Mouse (Mus musculus) fibroblast of lung, adult 2 months (primary cell): Measurements from ENCODE around the gene Crk.

Source experiments
- DNase-seq: peaks from one replicate; pipeline ENCODE4 v3.0.0-alpha.2; 2011; ENCODE audit warnings: low read depth

Crk gene

GRCm38 (mm10) chr11:75678747-75679438, at the start of gene Crk:
Gene Crk, plus strand, starts transcription at chr11:75679259.
- peak; percentile 93 for DNase-seq

DNA sequence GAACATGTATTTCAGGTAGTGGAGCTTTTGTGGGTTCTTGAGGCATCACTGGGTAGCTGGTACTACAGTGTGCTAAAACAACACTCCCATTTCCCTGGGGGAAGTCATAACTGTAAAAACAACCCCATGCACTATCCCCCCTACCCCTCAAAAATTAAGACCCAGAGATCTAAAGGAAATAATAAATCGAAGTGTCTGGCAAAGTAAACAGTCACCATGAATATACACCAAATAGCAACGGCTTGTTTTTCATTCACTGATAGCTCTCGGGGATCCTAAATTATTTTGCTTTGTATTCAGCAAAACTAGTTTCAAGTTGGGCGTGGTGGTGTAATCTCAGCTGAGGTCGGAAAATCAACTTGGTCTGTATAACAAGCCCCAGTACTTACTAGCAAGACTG, 49.0 kb upstream of the Crk start:
- DNase-seq: no peak

- DNase-seq: peak; percentile 98
Observed at GRCm38 (mm10) chr11:75630645-75631229, 48.3 kb upstream of the Crk start, which contains the start of gene Inpp5k. Gene Inpp5k, plus strand, starts transcription at chr11:75630988.

DNA sequence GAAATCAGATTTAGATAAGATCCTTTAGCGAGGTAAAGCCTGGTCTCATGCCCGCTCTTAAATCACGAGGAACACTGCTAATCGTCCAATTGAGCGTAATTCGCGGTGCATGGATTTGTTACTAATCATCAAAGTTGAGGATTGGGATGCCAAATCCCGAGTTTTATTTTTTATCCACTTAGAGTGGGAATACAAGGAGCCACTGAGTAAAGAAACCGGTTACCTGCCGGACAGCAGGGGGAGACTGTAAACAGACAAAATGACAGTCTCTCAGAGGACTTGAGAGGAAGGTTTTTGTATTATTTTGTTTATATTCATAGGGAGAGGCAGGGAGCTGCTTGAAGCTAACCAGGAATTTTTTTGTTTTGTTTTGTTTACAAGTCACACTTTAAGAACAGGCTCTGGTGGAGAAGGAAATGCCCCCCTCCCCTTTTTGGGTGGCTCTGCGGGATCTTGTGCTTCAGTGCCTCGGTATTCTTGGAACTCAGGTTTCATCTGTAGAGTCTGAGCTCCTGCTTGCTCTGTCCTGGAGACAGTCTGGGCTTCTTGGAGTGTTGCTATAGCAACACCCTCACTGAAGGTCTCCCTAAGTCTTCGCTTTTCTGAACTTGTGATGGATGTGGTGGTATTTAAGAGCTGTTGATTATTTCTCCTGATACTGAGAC, 47.4 kb upstream of the Crk start:
- DNase-seq: no peak

DNA sequence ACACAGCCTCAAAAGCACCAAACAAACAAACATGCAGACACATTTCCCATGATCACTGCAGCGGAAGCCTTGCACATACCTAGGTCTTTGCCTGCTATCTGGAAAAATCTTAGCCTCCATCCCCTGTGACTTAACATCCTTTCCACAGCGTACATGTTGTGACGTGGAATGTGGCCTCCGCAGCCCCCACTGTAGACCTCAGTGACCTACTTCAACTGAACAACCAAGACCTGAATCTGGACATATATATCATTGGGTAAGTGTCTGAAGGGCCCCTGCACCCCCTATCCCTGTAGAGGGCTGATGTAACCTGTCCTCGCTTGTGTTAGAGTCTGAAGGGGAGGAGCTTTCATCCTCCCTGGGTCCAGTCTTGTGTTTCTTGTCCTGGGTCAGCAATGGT, 46.1 kb upstream of the Crk start:
- no peak for DNase-seq

DNA sequence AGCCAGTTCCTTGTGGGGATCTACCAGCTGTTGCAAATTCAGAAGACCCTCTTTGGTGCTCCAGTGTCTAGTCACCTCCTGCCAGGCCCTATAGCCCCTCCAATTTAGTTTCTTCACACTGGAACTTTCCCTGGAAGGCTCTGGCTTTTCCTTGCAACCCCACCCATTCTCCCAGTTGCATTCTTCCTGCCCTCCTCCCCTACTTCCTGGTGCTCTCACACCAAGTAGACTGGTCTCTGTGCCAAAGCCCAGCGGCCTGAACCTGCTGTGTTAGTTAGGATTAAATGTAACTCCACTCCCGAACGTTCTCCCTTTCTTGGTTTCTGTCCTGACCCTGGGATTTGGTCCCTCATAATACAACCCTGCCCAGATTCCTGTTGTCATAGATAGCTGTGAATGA, 44.3 kb upstream of the Crk start:
- no peak for DNase-seq

DNA sequence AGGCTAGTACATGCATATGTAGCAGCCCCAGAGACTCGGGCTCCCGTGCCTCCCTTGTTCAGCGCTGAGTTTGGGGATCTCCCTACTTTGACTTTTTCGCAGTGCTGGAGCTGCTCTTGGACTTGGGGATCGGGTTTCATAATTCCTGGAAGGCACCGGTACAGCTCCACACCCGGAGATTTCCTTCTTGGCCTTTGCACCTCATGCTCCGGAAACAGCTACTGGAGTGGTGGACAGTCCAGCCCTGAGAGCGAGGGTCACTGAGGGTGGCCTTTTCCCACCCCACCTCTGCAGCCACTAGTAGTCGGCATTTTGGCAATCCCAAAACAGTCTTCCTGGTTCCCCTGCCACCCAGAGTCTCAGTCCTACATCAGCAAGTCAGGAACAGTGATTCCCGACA, 43.7 kb upstream of the Crk start:
- no peak for DNase-seq

GRCm38 (mm10) chr11:75643323-75643722, 35.7 kb upstream of the Crk start:
- DNase-seq: no peak

DNA sequence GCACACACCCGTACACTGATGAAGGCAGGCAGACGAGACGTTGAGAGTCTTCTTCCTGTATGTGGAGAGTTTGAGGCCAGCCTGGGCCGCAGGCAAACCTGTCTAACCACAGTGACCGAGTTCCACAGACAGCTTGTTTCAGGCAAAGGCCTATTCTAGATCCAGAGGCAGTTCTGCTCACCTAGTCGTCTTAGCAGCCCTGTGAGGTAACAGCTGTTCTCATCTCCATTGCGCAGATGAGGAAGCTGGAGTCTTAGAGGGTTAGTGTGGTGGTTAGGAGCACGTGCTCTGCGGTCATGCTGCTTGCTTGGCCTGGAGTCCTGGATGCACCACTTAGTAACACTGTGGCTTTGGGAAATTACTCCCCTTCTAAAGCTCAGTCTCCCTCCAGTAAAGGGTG, 34.4 kb upstream of the Crk start:
- DNase-seq: no peak

DNA sequence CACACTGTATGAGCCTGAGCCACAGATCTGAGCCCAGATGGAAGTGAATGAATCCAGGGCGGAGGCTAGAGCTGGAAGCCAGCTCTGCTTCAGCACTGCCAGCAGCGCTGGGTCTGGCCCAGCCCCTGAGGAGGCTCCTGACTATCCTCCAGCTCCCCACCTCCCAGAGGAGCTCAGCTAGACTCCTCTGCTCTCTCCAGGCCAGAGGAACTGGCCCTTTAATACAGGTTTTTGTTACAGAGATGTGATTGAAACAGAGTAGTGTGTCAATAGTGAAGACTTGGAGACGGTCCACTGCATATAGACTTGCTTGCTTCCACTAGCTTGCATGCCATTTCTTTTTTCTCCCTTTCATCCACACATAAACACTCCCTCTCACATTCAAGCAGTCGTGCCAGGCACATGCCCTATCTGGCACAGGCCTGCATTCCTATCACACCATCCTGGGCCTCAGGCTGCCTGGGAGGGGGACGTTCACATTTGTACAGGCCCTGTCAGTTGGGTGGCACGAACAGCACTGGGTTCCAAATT, 31.3 kb upstream of the Crk start:
- peak; percentile 34 for DNase-seq

- no peak for DNase-seq
Observed at GRCm38 (mm10) chr11:75649155-75649561, 29.9 kb upstream of the Crk start.

GRCm38 (mm10) chr11:75650311-75650710, 28.7 kb upstream of the Crk start, which contains the start of gene Myo1c:
Gene Myo1c, plus strand, starts transcription at chr11:75650504.
- no peak for DNase-seq

DNA sequence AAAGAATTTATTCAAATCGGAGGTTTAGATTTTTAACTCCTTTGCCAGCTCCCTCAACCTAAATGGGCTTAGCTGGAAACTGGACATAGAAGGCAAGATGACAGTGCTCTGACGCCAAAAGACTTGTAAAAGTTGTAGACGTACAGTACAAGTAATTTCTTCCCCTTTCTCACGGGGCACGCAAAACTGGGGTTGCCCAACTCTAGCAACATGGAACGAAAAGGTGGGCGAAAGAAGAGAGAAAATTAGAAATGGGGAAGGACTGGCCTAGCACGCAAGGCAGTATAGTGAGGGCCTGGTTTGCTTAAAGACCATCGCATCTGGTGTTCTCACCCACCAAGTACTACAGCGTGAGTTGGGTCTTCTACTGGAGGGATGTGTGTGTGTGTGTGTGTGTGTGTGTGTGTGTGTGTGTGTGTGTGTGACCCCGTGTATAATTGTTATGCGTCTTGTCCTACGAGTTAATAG, 28.1 kb upstream of the Crk start:
- DNase-seq: no peak

DNA sequence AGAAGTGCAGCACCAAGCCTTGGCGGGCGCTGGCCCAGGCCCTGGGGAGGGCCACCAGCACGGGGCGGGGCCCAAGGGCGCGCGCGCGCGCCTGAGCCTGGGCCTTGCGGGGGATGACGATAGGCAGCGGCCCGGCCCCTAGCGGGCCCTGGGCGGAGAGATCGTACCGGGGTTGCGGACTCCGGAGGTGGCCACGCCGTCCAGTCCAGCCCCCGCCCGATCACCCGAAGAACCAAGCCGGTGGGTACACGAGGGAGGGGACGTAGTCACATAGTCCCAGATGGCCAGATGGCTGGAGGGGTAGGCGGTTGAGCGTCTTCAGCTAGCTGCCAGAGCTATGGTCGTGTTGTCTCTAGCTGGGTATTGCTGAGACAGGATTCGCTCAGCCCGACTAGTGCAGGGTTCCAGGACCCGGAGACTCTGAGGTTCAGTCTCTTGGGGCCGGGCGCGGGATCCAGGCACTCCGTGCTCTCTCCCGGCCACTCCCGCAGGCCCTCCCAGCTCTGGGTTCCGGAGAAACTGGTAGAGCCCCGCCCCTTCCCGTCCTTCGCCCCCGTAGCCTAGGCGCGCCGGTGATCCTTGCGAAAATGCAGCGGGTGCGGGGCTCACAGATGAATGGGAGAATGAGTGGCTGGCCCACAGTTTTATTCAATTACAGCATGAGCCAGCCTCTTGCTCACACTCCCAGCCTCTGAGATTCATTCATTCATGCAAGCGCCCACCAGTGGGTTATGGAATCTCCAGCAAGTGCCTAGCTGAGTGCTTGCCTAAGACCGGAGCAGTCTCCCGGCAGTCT, 27.4 kb upstream of the Crk start:
- peak; percentile 33 for DNase-seq

- DNase-seq: no peak
Observed at GRCm38 (mm10) chr11:75652222-75652941, 26.7 kb upstream of the Crk start.

DNA sequence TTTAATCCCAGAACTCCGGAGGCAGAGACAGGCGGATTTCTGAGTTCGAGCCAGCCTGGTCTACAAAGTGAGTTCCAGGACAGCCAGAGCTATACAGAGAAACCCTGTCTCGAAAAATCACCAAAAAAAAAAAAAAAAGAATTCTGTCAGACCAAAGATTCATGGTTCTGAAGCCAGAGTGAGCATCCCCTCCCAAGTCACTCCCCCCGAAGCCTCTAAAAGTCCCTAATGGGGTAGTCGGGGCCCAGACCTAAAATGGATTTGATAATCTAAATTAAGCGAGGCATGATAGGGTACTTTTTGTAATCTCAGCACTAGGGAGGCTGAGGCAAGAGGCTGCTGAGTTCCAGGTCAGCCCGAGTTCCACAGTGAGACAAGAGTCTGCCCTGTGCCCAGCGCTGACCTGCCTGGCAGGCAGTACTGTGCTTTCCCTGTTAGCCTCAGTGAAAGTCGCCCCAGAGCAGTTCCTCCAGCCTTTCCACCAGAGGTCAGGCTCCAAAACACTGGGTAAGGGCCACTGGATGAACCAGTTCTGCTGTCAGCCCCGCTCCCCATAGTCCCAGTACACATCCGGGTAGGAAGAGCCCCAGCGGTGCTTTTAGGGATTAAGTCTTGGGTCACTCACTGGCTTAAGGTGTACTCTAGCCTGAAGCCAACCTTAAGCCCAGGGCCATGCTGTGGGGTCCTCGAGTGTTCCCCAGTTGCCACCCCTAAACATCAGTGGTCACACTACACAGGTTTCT, 25.9 kb upstream of the Crk start:
- DNase-seq: no peak

DNA sequence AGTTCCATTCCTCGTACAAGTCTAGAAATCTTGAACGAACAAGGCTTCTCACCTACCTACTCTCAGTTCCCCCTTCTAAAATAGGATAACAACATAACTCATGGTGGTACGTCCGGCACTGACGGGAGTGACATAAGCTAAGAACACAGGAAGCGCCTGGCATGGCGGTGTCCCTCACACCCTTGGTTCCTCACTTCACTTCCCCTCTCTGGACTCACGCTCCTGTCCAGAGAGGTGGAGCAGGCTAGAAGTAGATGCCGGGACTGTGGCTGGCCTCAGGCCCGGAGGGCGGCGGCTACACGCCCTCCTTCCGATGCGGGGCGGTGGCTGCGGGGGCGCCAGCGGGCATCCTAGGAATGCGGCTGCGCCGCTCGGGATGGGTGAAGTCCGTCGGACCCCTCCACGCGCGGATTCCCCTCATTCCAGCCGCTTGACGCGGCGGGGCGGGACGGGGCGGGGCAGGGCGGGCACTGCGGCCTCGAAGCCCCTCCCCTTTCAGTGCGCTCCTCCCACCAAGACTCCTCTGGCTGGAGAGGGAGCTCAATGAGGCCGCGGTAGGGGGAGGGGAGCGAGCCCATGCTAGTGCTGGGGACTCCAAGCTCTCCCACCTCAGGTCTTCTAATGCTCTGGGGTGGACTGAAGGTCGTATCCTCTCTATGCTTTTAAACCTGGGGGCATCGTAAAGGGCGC, 25.1 kb upstream of the Crk start:
- DNase-seq: no peak

- no peak for DNase-seq
Observed at GRCm38 (mm10) chr11:75654471-75655390, 24.3 kb upstream of the Crk start.
